Comparison of ENCODE assay signal across 8 mouse cellular contexts in the genomic region with DNA sequence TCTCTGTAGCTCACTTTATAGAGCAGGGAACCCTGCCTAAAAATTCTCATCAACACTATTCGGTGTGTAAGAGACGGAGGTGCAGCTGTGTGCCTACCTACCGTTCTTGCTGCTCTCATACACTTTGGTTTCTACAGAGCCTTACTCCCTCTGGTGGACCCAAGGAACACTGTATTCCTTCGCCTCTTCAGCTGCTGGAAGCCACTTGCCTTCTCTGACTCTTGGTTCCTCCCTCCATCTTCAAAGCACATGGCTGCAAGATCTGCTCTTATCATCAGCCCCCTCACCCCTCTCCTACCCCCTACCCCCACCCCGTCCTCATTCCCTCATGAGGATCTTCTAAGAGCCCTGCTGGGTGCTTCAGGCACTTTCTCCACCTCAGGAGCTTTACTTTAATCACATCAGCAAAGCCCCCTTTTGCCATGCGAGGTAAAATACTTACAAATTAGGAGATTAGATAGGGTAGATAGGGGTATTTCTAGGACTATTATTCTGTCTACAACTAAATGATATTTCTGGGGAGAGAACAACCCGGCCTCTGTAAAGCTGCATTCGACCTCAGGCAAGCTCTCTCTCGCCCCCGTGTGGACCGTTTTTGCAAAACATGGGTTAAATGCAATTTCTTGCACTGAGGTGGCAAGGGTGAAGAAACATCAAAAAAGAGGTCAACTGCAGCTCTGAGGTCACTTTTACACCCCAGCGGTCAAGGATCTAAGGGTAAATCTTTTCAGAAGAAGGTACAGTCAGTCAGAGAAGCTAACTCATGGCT. TPM values are rescaled to one million over a fixed set of nuclear protein-coding genes. Genes with fewer than 3 reads are reported as not detected.
DNase-seq lines count a peak whose midpoint lies in the region; ATAC-seq and TF ChIP-seq lines count a peak whose summit lies in the region.

No protein-coding gene starts in this region.

- H3K27ac ChIP-seq in embryonic facial prominence, embryonic 10.5 days (replicated peaks) = peak overlapping the region; percentile 59
- no peak overlapping the region for H3K27ac ChIP-seq in kidney, adult 2 months (ENCODE audit: insufficient read depth, low read depth, low read length)
- no peak overlapping the region for H3K27ac ChIP-seq in limb, embryonic 14.5 days (replicated peaks; ENCODE audit: low read depth, low read length)
- H3K27ac ChIP-seq in midbrain, embryonic 15.5 days = no peak overlapping the region

- no peaks in the 10 kb centered on the region for H3K4me1 ChIP-seq in embryonic facial prominence, embryonic 10.5 days
- H3K4me1 ChIP-seq in kidney, adult 2 months (ENCODE audit: control insufficient read depth, insufficient read depth, low read length) = no peaks in the 10 kb centered on the region
- no peaks in the 10 kb centered on the region for H3K4me1 ChIP-seq in limb, embryonic 14.5 days (ENCODE audit: control insufficient read depth, insufficient read depth, low read length)
- H3K4me1 ChIP-seq in midbrain, embryonic 15.5 days = peaks cover 5% of the 10 kb centered on the region; the same call in 1 of the 2 replicates

- peak; percentile 84 for TF ChIP-seq CTCF in kidney, adult 2 months (conservative IDR thresholded peaks at IDR 0.05; ENCODE audit: insufficient read depth, insufficient read length, low read depth, low read length)

- peak; percentile 70; the same call in 1 of the 2 replicates for ATAC-seq in limb, embryonic 14.5 days (ENCODE audit: low FRiP score, low read depth)
- ATAC-seq in midbrain, embryonic 15.5 days (replicated peaks) = peak; percentile 77

- H3K36me3 ChIP-seq in embryonic facial prominence, embryonic 10.5 days (replicated peaks) = no peaks in the 10 kb centered on the region
- H3K36me3 ChIP-seq in kidney, adult 2 months (ENCODE audit: control insufficient read depth, insufficient read depth, low read length) = no peaks in the 10 kb centered on the region
- no peaks in the 10 kb centered on the region for H3K36me3 ChIP-seq in limb, embryonic 14.5 days (ENCODE audit: control insufficient read depth, insufficient read depth, low read length)
- H3K36me3 ChIP-seq in midbrain, embryonic 15.5 days (replicated peaks) = no peaks in the 10 kb centered on the region

- H3K9me3 ChIP-seq in embryonic facial prominence, embryonic 10.5 days = no peaks in the 10 kb centered on the region
- H3K9me3 ChIP-seq in limb, embryonic 14.5 days (ENCODE audit: control insufficient read depth, low read length) = no peaks in the 10 kb centered on the region
- no peaks in the 10 kb centered on the region for H3K9me3 ChIP-seq in midbrain, embryonic 15.5 days

- H3K27me3 ChIP-seq in embryonic facial prominence, embryonic 10.5 days (replicated peaks; ENCODE audit: low read depth, poor library complexity, severe bottlenecking) = no peaks in the 10 kb centered on the region
- H3K27me3 ChIP-seq in kidney, adult 2 months (replicated peaks; ENCODE audit: control insufficient read depth, insufficient read depth, low read length) = no peaks in the 10 kb centered on the region
- H3K27me3 ChIP-seq in limb, embryonic 14.5 days (ENCODE audit: control insufficient read depth, insufficient read depth, low read length) = no peaks in the 10 kb centered on the region
- H3K27me3 ChIP-seq in midbrain, embryonic 15.5 days (replicated peaks) = no peaks in the 10 kb centered on the region

- WGBS in embryonic facial prominence, embryonic 10.5 days = 16% methylated on average over 12 of the region's 12 CpGs
- WGBS in kidney, adult 2 months = 7% methylated on average over 12 of the region's 12 CpGs
- 8% methylated on average over 12 of the region's 12 CpGs for WGBS in limb, embryonic 14.5 days
- WGBS in midbrain, embryonic 15.5 days = 10% methylated on average over 12 of the region's 12 CpGs

- H3K4me2 ChIP-seq in limb, embryonic 14.5 days (replicated peaks; ENCODE audit: low read depth, low read length, severe bottlenecking) = peak overlapping the region; percentile 36; the same call in 1 of the 2 replicates
- peak overlapping the region; percentile 43 for H3K4me2 ChIP-seq in midbrain, embryonic 15.5 days

- peak; percentile 88 for DNase-seq in 416B (ENCODE audit: low read depth)
- DNase-seq in adrenal gland, postnatal 14 days = peak; percentile 84
- DNase-seq in embryonic facial prominence, embryonic 10.5 days (ENCODE audit: low spot score) = peak; percentile 79
- peak; percentile 31 to 85 for DNase-seq in heart, adult 18-20 months
- peak; percentile 59 for DNase-seq in kidney, adult 2 months
- DNase-seq in limb, embryonic 14.5 days (ENCODE audit: low spot score) = peak; percentile 68
- DNase-seq in spleen, postnatal 14 days (ENCODE audit: low spot score in 2 of 2) = peak; percentile 61 to 75

- no peak for TF ChIP-seq POLR2A in kidney, adult 2 months (IDR thresholded peaks at IDR 0.05; ENCODE audit: low read depth, low read length)
- no peak for TF ChIP-seq POLR2A in limb, embryonic 14.5 days (IDR thresholded peaks at IDR 0.05; ENCODE audit: borderline replicate concordance, extremely low read depth, insufficient read depth, insufficient read length)

- no peak overlapping the region for H3K9ac ChIP-seq in limb, embryonic 14.5 days (ENCODE audit: low read depth, low read length, severe bottlenecking)
- H3K9ac ChIP-seq in midbrain, embryonic 15.5 days = no peak overlapping the region

- H3K4me3 ChIP-seq in embryonic facial prominence, embryonic 10.5 days = peak overlapping the region; percentile 33; the same call in 1 of the 2 replicates
- no peak overlapping the region for H3K4me3 ChIP-seq in kidney, adult 2 months (ENCODE audit: insufficient read depth, low read depth, low read length)
- 0 out of 2 replicates have a peak overlapping the region, but pooled peaks have one; percentile 6 for H3K4me3 ChIP-seq in limb, embryonic 14.5 days (replicated peaks; ENCODE audit: low read length)
- peak overlapping the region; percentile 17; the same call in 1 of the 2 replicates for H3K4me3 ChIP-seq in midbrain, embryonic 15.5 days

RNA-seq across cellular contexts. Expression of a gene that starts 20.3 kb away (rescaled TPM):
- total RNA-seq in adrenal gland, postnatal 14 days (2021) = 1.6 and 20.3 TPM in 2 replicates
- 0.16 TPM in 1 of 2 replicates, not detected in the other for polyA plus RNA-seq in embryonic facial prominence, embryonic 10.5 days (2016; fragmentation: Nextera tagmentation; extraction: Ambion mirVana)
- under 1 TPM; 0.15 to 0.17 TPM for total RNA-seq in heart, adult 18-20 months (2021)
- 0.11 and 0.27 TPM in 2 replicates for polyA plus RNA-seq in kidney, adult 2 months (2012; rRNA removed)
- polyA plus RNA-seq in limb, embryonic 14.5 days (2012; rRNA removed) = 0.46 and 0.49 TPM in 2 replicates
- polyA plus RNA-seq in limb, embryonic 14.5 days (2014; fragmentation: Nextera tagmentation; extraction: Ambion mirVana) = 1.1 and 1.2 TPM in 2 replicates
- polyA plus RNA-seq in midbrain, embryonic 15.5 days (2015; fragmentation: Nextera tagmentation; extraction: Ambion mirVana) = 0.54 and 1.5 TPM in 2 replicates

RNA-seq across cellular contexts. Expression of a gene that starts 26.8 kb away (rescaled TPM):
- 50.3 and 53.0 TPM in 2 replicates for total RNA-seq in adrenal gland, postnatal 14 days (2021)
- polyA plus RNA-seq in embryonic facial prominence, embryonic 10.5 days (2016; fragmentation: Nextera tagmentation; extraction: Ambion mirVana) = 4.1 and 7.6 TPM in 2 replicates
- total RNA-seq in heart, adult 18-20 months (2021) = 1 to 10 TPM; 6.0 to 8.2 TPM
- 8.7 and 9.0 TPM in 2 replicates for polyA plus RNA-seq in kidney, adult 2 months (2012; rRNA removed)
- polyA plus RNA-seq in limb, embryonic 14.5 days (2012; rRNA removed) = 16.3 and 20.1 TPM in 2 replicates
- 14.2 and 14.8 TPM in 2 replicates for polyA plus RNA-seq in limb, embryonic 14.5 days (2014; fragmentation: Nextera tagmentation; extraction: Ambion mirVana)
- polyA plus RNA-seq in midbrain, embryonic 15.5 days (2015; fragmentation: Nextera tagmentation; extraction: Ambion mirVana) = 21.0 and 24.2 TPM in 2 replicates
